Mouse (Mus musculus) kidney, postnatal 0 days (tissue): Measurements from ENCODE around the gene Map4k2. TPM values are rescaled to one million over a fixed set of nuclear protein-coding genes. Genes with fewer than 3 reads are reported as not detected.

Experiments
- ATAC-seq: fragments of 200-750 bp; cut with Nextera tagmentation; replicated peaks from 2 replicates; pipeline ENCODE4 v1.8.0; 2017; ENCODE audit warnings: low read depth, moderate number of reproducible peaks, moderate TSS enrichment, moderate library complexity; ENCODE audit not compliant: low FRiP score
- DNase-seq: peaks from one replicate; pipeline ENCODE4 v3.0.0-alpha.2; 2016; ENCODE audit warnings: low spot score
- H3K27ac ChIP-seq: fragments of 300-500 bp; sonication (generic); 2 replicates; pipeline ENCODE4 v1.5.1; 2014; ENCODE audit warnings: mild to moderate bottlenecking
- H3K27me3 ChIP-seq: fragments of 300-500 bp; sonication (generic); 2 replicates; pipeline ENCODE4 v1.6.1; 2014; ENCODE audit warnings: low read length, mixed read lengths; ENCODE audit not compliant: insufficient read depth
- H3K36me3 ChIP-seq: fragments of 300-500 bp; sonication (generic); 2 replicates; pipeline ENCODE4 v1.6.1; 2014; ENCODE audit warnings: low read length, mixed read lengths; ENCODE audit not compliant: insufficient read depth
- H3K4me1 ChIP-seq: fragments of 300-500 bp; sonication (generic); replicated peaks from 2 replicates; pipeline ENCODE4 v1.6.1; 2014; ENCODE audit warnings: antibody characterized with exemption, low read length, mixed read lengths; ENCODE audit not compliant: insufficient read depth
- H3K4me2 ChIP-seq: fragments of 300-500 bp; sonication (generic); 2 replicates; pipeline ENCODE4 v1.6.1; 2014; ENCODE audit warnings: mild to moderate bottlenecking, low read length, moderate library complexity, mixed read lengths
- H3K4me3 ChIP-seq: fragments of 300-500 bp; sonication (generic); replicated peaks from 2 replicates; pipeline ENCODE4 v1.5.1; 2014; ENCODE audit warnings: low read depth, low read length
- H3K9ac ChIP-seq: fragments of 300-500 bp; sonication (generic); 2 replicates; pipeline ENCODE4 v1.6.1; 2014; ENCODE audit warnings: low read depth, low read length
- H3K9me3 ChIP-seq: fragments of 300-500 bp; sonication (generic); replicated peaks from 2 replicates; pipeline ENCODE4 v1.6.1; 2016; ENCODE audit warnings: low read length, inconsistent platforms, mixed read lengths
- CTCF ChIP-seq: IDR thresholded peaks from 2 replicates; pipeline ENCODE4 v1.5.1; 2016; ENCODE audit warnings: antibody characterized with exemption, low read depth, mild to moderate bottlenecking, moderate library complexity
- WGBS: fragments of 180-500 bp; shearing (Covaris S2); extraction: QIAGEN DNeasy Blood & Tissue Kit; methylation state at CpG from one replicate; pipeline ENCODE4 v1.1.7; 2014; 5-methylcytosine and 5-hydroxymethylcytosine counted together
- microRNA-seq: library from miRNA; unstranded; fragments of <30 nt; microRNA quantifications from one replicate; pipeline ENCODE4, GENCODE M21; 2016
- polyA plus RNA-seq: library from polyadenylated mRNA; unstranded; fragments of >200 nt; fragmentation: Nextera tagmentation; extraction: Ambion mirVana; gene quantifications from 2 replicates; pipeline ENCODE4 v1.2.1, GENCODE M21; 2015

The Map4k2 gene
- polyA plus RNA-seq, 1 experiment from 2014 or later: 12.2 TPM

DNA sequence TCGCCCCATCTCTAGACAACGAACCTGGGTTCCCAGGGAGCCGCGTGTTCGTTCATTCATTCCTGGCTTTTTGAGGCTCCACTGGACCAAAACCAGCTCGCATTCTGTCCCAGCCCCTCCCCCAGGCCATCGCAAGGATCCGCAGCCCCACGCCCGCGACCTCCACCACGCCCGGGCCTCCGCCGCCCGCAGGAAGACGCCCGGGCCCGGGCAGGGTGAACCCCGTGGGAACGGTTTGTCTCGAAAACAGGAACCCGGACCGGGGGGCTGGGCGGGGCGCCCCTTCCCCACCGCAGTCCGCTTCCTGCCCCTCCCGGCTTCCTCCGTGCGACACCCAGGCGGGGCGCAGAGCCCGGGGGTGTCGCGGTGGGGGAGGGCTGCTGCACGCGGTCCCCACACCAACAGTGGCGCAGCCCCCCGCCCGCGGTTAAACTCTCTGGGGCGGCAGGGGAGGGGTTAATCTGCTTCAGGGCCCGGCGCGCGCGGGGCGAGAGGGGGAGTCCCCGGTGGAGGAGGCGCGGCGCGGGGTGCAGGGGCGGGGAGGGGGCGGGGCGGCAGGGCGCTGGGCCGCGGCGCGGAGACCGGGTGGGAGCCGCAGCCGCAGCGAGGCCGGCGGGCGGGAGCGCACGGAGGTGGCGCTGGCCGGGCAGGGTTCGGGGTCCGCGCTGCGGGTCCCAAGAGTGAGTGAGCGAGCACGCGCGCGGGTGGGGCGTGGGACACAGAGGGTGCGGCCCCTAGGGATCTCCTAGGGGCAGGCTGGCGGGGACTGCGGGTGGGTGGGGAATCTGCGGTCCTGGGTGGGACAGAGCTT is 58.6 kb downstream of the Map4k2 start, which contains the start of gene Rasgrp2:
TSS of gene Rasgrp2 (plus strand) at position 56 of the 811 bp plus-strand sequence.
- Histone ChIP-seq H3K4me3 (peak within 1 kb of the TSS; percentile 52), H3K9ac (peak within 1 kb of the TSS; percentile 67), H3K4me1 (peaks cover 32% of the 10 kb centered on the region), H3K27ac (peak within 1 kb of the TSS; percentile 52; the same call in 1 of the 2 replicates), H3K9me3 (no peaks in the 10 kb centered on the region), H3K27me3 (no peaks in the 10 kb centered on the region), H3K36me3 (no peaks in the 10 kb centered on the region), H3K4me2 (peak within 1 kb of the TSS; percentile 91)
- TF ChIP-seq CTCF: no peak
- peak; percentile 61 for DNase-seq
- no peak for ATAC-seq
- WGBS: 1% methylated on average over 70 of the region's 87 CpGs

- H3K27me3 ChIP-seq: no peaks in the 10 kb centered on the region
- H3K36me3 ChIP-seq: no peaks in the 10 kb centered on the region
- DNase-seq (no peak), ATAC-seq (peak; percentile 12; the same call in 1 of the 2 replicates)
- peak overlapping the region; percentile 91 for H3K4me2 ChIP-seq
- H3K4me3 ChIP-seq: peak overlapping the region; percentile 52
- H3K9me3 ChIP-seq: no peaks in the 10 kb centered on the region
- H3K4me1 ChIP-seq: peaks cover 32% of the 10 kb centered on the region
- peak overlapping the region; percentile 75; the same call in 1 of the 2 replicates for H3K27ac ChIP-seq
- peak overlapping the region; percentile 67 for H3K9ac ChIP-seq
- 2% methylated on average over 29 of the region's 29 CpGs for WGBS
- TF ChIP-seq CTCF: peak; percentile 38; the same call in 1 of the 2 replicates
Measured at GRCm38 (mm10) chr19:6400096-6401086, 59.5 kb downstream of the Map4k2 start.

DNA sequence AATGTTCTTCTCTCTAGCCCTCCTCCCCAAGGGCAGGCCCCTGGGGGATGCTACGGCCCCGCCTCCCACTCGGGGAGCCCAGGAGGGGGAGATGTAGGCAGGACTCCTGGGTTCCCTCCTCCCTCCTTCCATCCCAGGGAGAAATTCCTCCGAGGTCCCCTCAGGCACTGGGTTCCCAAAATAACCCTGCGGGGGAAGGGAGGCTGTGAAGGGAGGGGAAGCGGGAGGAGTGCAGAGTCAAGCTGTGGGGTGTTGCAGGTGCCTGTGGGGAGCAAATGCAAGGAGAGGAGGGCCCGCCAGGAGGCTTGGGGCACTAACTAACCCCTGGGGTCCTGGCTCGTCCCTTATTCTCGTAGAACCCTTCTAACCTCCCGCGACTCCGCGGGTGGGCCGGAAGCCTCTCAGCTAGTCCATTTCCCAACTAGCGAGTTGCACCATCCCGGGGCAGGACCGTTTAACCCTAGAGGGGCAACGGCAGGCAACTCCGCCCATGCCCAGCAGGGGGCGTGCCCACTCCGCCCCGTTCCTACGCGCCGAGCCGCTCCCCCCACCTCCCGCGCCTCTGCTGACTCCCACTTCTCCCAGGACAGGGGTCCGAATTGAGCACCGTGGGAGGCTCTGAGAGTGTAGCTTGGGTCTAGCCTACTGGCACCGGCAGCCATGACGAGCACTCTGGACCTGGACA is 60.3 kb downstream of the Map4k2 start:
- Histone ChIP-seq H3K9me3 (no peaks in the 10 kb centered on the region), H3K4me3 (peak overlapping the region; percentile 52), H3K36me3 (no peaks in the 10 kb centered on the region), H3K4me1 (peaks cover 32% of the 10 kb centered on the region), H3K27me3 (no peaks in the 10 kb centered on the region), H3K4me2 (peak overlapping the region; percentile 91), H3K9ac (0 out of 2 replicates have a peak overlapping the region, but pooled peaks have one; percentile 6), H3K27ac (peak overlapping the region; percentile 75)
- 0% methylated on average over 31 of the region's 32 CpGs for WGBS
- ATAC-seq (peak; percentile 44; the same call in 1 of the 2 replicates), DNase-seq (peak; percentile 88)
- TF ChIP-seq CTCF: peak; percentile 85

DNA sequence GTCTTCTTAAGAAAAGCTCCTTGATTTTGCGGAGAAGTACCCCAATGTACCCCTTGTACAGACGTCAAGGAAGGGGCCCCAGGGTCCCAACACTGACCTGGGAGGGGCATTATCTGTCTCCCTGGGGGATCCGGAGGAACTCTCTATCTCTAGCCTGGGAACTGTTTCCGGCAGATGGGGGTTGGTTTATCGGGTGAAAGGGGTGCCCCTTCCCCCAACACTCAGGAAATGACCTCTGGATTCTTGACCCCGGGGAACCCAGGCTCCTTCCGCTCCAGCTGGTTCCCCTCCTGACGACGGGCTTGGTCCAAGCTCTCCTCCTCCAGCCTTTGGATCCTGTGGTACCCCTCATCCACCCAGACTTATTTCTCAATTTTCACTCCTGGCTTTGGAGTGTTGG is 61.0 kb downstream of the Map4k2 start:
- Histone ChIP-seq H3K36me3 (no peaks in the 10 kb centered on the region), H3K4me3 (peak overlapping the region; percentile 52), H3K9ac (0 out of 2 replicates have a peak overlapping the region, but pooled peaks have one; percentile 6), H3K9me3 (no peaks in the 10 kb centered on the region), H3K4me1 (peaks cover 32% of the 10 kb centered on the region), H3K27ac (peak overlapping the region; percentile 75), H3K4me2 (peak overlapping the region; percentile 91), H3K27me3 (no peaks in the 10 kb centered on the region)
- peak; percentile 5; the same call in 1 of the 2 replicates for ATAC-seq
- DNase-seq: peak; percentile 70
- 5% methylated on average over 9 of the region's 9 CpGs for WGBS
- no peak for TF ChIP-seq CTCF

DNA sequence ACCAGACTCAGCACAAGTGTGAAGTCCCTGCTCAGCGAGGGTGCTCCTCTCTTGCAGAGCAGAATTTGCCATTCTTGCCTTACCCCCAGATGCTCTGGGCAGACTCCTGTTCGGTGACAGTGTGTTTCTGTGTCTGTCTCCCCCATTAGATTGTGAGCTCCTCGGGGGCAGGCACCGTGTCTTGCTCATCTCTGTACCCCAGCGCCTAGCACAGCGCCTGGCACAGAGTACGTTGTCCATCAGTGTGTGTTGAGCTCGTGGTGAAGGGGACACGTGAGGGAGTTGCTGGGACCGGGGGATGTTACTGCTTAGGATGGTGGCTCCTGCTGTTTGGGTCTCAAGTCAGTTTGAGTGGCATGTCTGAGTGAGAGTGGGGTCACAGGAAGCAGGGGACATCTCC is 62.9 kb downstream of the Map4k2 start:
- H3K36me3 ChIP-seq: 0 out of 2 replicates have a peak, but pooled peaks cover 1% of the 10 kb centered on the region
- TF ChIP-seq CTCF: no peak
- ATAC-seq (no peak), DNase-seq (no peak)
- H3K9ac ChIP-seq: no peak overlapping the region
- no peaks in the 10 kb centered on the region for H3K27me3 ChIP-seq
- 84% methylated on average over 10 of the region's 10 CpGs for WGBS
- H3K9me3 ChIP-seq: no peaks in the 10 kb centered on the region
- peaks cover 23% of the 10 kb centered on the region for H3K4me1 ChIP-seq
- H3K4me2 ChIP-seq: no peak overlapping the region
- no peak overlapping the region for H3K4me3 ChIP-seq
- no peak overlapping the region for H3K27ac ChIP-seq

Small RNA genes lying within 50 kb of the gene (microRNA-seq; reads per million reads assigned to microRNA genes)
- not detected for gene Mir6989

Other genes with a start within 250 kb of the Map4k2 start
- gene AC131692.1, start 246.7 kb upstream of the Map4k2 start, polyA plus RNA-seq: 0.17 TPM in 1 of 2 replicates, not detected in the other
- 0.17 TPM in 2 replicates for gene Naaladl1, start 235.4 kb upstream of the Map4k2 start, polyA plus RNA-seq
- gene Sac3d1, start 222.5 kb upstream of the Map4k2 start, polyA plus RNA-seq: 32.0 and 35.9 TPM in 2 replicates
- gene Snx15, start 212.8 kb upstream of the Map4k2 start, polyA plus RNA-seq: 26.5 and 30.0 TPM in 2 replicates
- 0.38 and 0.49 TPM in 2 replicates for gene Batf2, start 200.2 kb upstream of the Map4k2 start, polyA plus RNA-seq
- 96.1 and 103 TPM in 2 replicates for gene Arl2, start 199.6 kb upstream of the Map4k2 start, polyA plus RNA-seq
- not detected in 2 replicates for gene Majin, start 156.7 kb upstream of the Map4k2 start, polyA plus RNA-seq
- 1.6 and 2.1 TPM in 2 replicates for gene Gpha2, start 114.8 kb upstream of the Map4k2 start, polyA plus RNA-seq
- 19.9 and 20.4 TPM in 2 replicates for gene Ppp2r5b, start 105.3 kb upstream of the Map4k2 start, polyA plus RNA-seq
- gene Atg2a, start 99.5 kb upstream of the Map4k2 start, polyA plus RNA-seq: 7.0 and 7.8 TPM in 2 replicates
- 64.2 and 73.4 TPM in 2 replicates for gene Ehd1, start 64.4 kb upstream of the Map4k2 start, polyA plus RNA-seq
- 1.0 TPM in 2 replicates for gene Cdc42bpg, start 34.7 kb upstream of the Map4k2 start, polyA plus RNA-seq
- gene Men1, start 6.2 kb upstream of the Map4k2 start, polyA plus RNA-seq: 51.9 and 54.6 TPM in 2 replicates
- gene Sf1, start 22.6 kb downstream of the Map4k2 start, polyA plus RNA-seq: 91.1 and 97.2 TPM in 2 replicates
- gene Pygm, start 43.3 kb downstream of the Map4k2 start, polyA plus RNA-seq: 24.5 and 25.8 TPM in 2 replicates
- 97.5 and 116 TPM in 2 replicates for gene Rasgrp2, start 58.2 kb downstream of the Map4k2 start, polyA plus RNA-seq
- 5.9 and 6.7 TPM in 2 replicates for gene Nrxn2, start 77.6 kb downstream of the Map4k2 start, polyA plus RNA-seq
- gene Slc22a12, start 201.9 kb downstream of the Map4k2 start, polyA plus RNA-seq: 21.8 and 31.4 TPM in 2 replicates